In the genomic region with DNA sequence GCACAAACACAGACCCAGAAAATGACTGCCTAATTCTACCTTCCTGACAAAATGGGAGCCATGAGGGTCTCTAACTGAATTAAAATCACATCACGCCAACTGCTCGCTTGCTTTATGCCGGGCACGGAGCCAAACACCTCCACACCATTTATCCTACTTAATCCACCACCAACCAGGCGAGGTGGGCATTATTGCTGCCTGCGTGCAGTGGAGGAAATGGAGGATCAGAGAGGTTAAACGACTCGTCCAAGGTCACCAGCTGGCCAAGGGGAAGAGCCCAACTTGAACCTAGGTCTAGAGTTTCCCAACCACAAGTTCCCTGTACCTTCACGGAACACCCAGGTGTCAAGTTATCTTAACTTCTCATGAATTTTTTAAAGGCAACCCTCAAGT, we compare ENCODE assay signal across 8 mouse cellular contexts. TPM values are rescaled to one million over a fixed set of nuclear protein-coding genes. Genes with fewer than 3 reads are reported as not detected.
A peak's percentile ranks its signal among the peaks of the same experiment; 100 is the strongest.
DNase-seq lines count a peak whose midpoint lies in the region; ATAC-seq and TF ChIP-seq lines count a peak whose summit lies in the region.

No protein-coding gene starts in this region.

- H3K36me3 ChIP-seq in hindbrain, embryonic 10.5 days, result no peaks in the 10 kb centered on the region
- H3K36me3 ChIP-seq in limb, embryonic 14.5 days (ENCODE audit: control insufficient read depth, insufficient read depth, low read length), result no peaks in the 10 kb centered on the region

- peak overlapping the region; percentile 75 for H3K9ac ChIP-seq in limb, embryonic 14.5 days (ENCODE audit: low read depth, low read length, severe bottlenecking)

- peak overlapping the region; percentile 86 for H3K4me3 ChIP-seq in hindbrain, embryonic 10.5 days
- peak overlapping the region; percentile 81 for H3K4me3 ChIP-seq in limb, embryonic 14.5 days (replicated peaks; ENCODE audit: low read length)

- peaks cover 27% of the 10 kb centered on the region for H3K4me1 ChIP-seq in hindbrain, embryonic 10.5 days (replicated peaks)
- H3K4me1 ChIP-seq in limb, embryonic 14.5 days (ENCODE audit: control insufficient read depth, insufficient read depth, low read length), result peaks cover 12% of the 10 kb centered on the region; the same call in 1 of the 2 replicates

- no peak overlapping the region for H3K27ac ChIP-seq in hindbrain, embryonic 10.5 days
- no peak overlapping the region for H3K27ac ChIP-seq in limb, embryonic 14.5 days (replicated peaks; ENCODE audit: low read depth, low read length)

- WGBS in hindbrain, embryonic 10.5 days, result 4% methylated on average over 9 of the region's 9 CpGs
- WGBS in limb, embryonic 14.5 days, result 1% methylated on average over 9 of the region's 9 CpGs

- intact Hi-C loops in left cerebral cortex, postnatal 4 days (cut with DNase I), result no loop called here
- intact Hi-C loops in left cerebral cortex, postnatal 36 days (cut with DNase I), result no loop called here

- no peaks in the 10 kb centered on the region for H3K9me3 ChIP-seq in hindbrain, embryonic 10.5 days
- no peaks in the 10 kb centered on the region for H3K9me3 ChIP-seq in limb, embryonic 14.5 days (ENCODE audit: control insufficient read depth, low read length)

- DNase-seq in left cerebral cortex, postnatal 4 days, result peak; percentile 56
- no peak for DNase-seq in left cerebral cortex, postnatal 36 days (ENCODE audit: low spot score in 2 of 2)
- DNase-seq in embryo, embryonic 9.5 days (ENCODE audit: extremely low spot score), result peak; percentile 20
- peak; percentile 30 for DNase-seq in hindbrain, embryonic 10.5 days (ENCODE audit: low spot score)
- DNase-seq in limb, embryonic 14.5 days (ENCODE audit: low spot score), result no peak
- peak; percentile 47 for DNase-seq in retina, postnatal 1 day
- DNase-seq in ovary, postnatal 10 days (ENCODE audit: low spot score), result no peak

- H3K27me3 ChIP-seq in hindbrain, embryonic 10.5 days (ENCODE audit: insufficient read depth, poor library complexity, severe bottlenecking), result peaks cover 70% of the 10 kb centered on the region
- no peaks in the 10 kb centered on the region for H3K27me3 ChIP-seq in limb, embryonic 14.5 days (ENCODE audit: control insufficient read depth, insufficient read depth, low read length)

- no peak for ATAC-seq in limb, embryonic 14.5 days (ENCODE audit: low FRiP score, low read depth)
- ATAC-seq in monocyte, adult 5-6 weeks (replicated peaks; ENCODE audit: insufficient number of reproducible peaks, low FRiP score, low TSS enrichment, poor library complexity, severe bottlenecking), result no peak

- no peak for TF ChIP-seq POLR2A in limb, embryonic 14.5 days (IDR thresholded peaks at IDR 0.05; ENCODE audit: borderline replicate concordance, extremely low read depth, insufficient read depth, insufficient read length)

- H3K4me2 ChIP-seq in limb, embryonic 14.5 days (replicated peaks; ENCODE audit: low read depth, low read length, severe bottlenecking), result peak overlapping the region; percentile 95

RNA-seq across cellular contexts. Expression of gene Ptpn3, which starts 2.3 kb away (rescaled TPM):
- total RNA-seq in left cerebral cortex, postnatal 4 days (2021), result 10 to 100 TPM in 1 of 2 experiments, 1 to 10 TPM in 1; 9.6 to 12.1 TPM
- total RNA-seq in left cerebral cortex, postnatal 36 days (2021), result 10 to 100 TPM; 61.6 to 63.8 TPM
- 1.3 and 1.6 TPM in 2 replicates for polyA plus RNA-seq in hindbrain, embryonic 10.5 days (2016; fragmentation: Nextera tagmentation; extraction: Ambion mirVana)
- polyA plus RNA-seq in limb, embryonic 14.5 days (2012; rRNA removed), result 3.7 and 4.7 TPM in 2 replicates
- 2.9 and 3.4 TPM in 2 replicates for polyA plus RNA-seq in limb, embryonic 14.5 days (2014; fragmentation: Nextera tagmentation; extraction: Ambion mirVana)
- 0.19 to 11.0 TPM (median 2.2 TPM) in 3 replicates for total RNA-seq in monocyte, adult 5-6 weeks (2017)

Comparison
In these comparisons a context has a peak if more than half of its experiments do, and no peak if none do; other contexts are left out.
1. DNase-seq: peak in left cerebral cortex, postnatal 4 days (single experiment), embryo, embryonic 9.5 days (single experiment), hindbrain, embryonic 10.5 days (single experiment) and retina, postnatal 1 day (single experiment); none in left cerebral cortex, postnatal 36 days (0 of 2), limb, embryonic 14.5 days (single experiment) and ovary, postnatal 10 days (single experiment).